Mouse (Mus musculus) monocyte, adult 59 days (primary cell): Measurements from ENCODE around the gene Gm1673. TPM values are rescaled to one million over a fixed set of nuclear protein-coding genes. Genes with fewer than 3 reads are reported as not detected.

ENCODE experiments used
- total RNA-seq, 2 experiments: library from RNA; stranded (reverse); gene quantifications; one replicate each; pipeline ENCODE4 v1.2.4; 2023

The Gm1673 gene
- total RNA-seq = 10 to 100 TPM; 17.8 to 30.2 TPM

DNA sequence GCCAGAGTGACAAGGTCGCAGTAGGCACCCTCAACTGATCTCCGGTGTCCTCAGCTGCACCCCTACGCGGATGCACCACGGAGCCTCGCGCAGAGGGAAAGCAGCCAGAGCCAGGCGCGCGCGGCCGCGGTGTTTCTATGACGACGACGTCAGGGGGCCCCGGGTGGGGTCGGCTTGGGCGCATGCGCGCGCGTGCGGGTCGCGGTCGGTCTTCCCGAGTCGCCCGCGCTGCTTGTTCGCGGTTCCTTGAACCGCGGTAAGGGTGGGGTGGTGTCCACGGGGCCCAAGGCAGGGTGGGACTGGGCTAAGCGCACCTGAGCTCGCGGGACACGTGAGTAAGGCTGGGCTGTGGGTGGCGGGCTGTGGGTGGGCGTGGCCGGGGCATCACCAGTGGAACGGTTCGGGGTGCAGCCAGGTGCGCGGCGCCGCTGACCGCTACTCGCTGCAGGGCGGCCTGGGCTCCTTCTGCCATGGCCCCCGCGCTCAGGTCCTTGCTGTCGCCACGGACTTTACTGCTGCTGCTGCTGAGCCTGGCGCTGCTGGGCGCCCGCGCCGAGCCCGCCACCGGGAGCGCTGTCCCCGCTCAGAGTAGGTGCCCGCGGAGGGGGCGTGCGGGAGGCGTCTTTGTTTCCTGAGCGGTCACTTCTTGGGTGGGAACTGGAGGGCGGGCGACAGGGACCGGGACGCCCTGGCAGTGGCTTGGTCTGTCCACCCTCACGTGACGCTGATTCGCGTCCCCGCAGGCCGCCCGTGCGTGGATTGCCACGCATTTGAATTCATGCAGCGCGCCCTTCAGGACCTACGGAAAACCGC is at the start of gene Gm1673:
TSS of gene Gm1673 (plus strand) at position 125 of the 813 bp plus-strand sequence.

DNA sequence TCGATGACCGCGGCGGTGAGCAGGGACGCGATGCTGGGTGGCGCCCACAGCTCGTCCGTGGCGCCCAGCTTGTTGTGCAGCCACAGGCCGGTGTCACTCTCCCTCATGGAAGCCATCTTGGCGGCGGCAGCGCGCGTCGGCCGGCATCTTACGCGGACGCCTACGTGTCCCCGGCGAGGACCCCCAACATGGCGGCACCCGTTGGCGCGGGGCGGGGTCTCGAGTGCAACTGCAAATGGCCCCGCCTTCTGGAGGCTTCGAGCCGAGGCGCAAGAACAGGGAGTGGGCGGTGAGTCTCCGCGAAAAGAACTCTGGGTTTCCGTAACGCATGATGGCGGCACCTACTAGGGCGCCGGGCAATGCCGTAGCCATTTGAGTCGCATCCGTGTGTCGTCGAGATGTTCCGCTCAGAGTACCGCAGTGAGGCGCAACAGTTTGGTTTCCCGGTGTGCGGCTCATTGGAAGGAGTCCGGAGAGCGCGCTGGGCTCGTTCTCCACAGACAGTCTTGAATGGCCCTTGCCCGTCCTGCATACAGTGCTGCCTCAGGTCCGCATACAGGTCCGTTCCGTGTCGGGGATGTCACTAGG is 47.0 kb upstream of the Gm1673 start, which contains the start of gene Nelfa:
TSS of gene Nelfa (minus strand) at position 294 of the 588 bp plus-strand sequence.

DNA sequence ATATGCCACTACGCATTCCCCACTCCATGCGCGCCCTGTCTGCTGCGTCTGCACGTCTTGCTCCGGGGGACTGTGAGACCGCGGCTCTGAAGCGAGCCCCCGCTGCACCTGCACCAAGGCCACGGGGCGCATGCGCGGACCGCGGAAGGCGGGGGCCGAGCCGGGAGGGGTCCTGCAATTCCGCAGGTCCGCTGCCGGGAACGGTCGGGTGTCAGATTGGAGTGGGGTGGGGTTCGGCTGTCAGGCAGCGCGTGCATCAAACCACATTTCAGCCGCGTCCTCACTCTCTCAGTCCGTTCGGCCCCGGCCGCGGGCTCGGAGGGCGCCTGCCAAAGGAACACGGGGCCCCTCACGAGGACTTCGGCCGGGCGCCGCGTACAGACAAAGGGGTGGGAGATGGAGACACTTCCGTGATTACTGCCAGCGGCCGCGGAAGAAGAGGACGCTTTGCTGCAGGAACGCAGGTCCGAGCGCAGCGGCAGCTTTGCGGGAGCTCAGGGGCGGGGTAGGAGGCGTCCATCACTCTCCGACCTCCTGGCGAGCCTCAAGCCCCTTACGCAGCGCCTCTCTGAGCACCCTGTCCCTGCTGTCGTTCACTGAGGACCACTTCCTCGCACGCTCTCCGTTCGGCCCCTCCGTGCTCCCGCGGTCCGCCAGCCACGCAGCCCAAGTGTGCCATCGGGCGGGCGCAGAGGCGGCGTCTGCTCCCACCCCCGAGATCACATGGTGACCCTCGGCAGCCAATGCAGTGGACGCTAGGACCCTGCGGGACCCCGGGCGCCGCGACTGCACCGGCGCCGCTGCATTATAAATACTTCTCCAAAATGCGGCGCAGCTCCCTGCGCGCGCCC is 12.8 kb downstream of the Gm1673 start, which contains the start of gene Nat8l:
TSS of gene Nat8l (plus strand) at position 142 of the 851 bp plus-strand sequence.

Other genes starting within 250 kb of the Gm1673 start
- 10 to 100 TPM; 45.3 to 61.2 TPM for gene Letm1, start 200.6 kb upstream of the Gm1673 start, total RNA-seq
- gene Nsd2, start 162.7 kb upstream of the Gm1673 start, total RNA-seq = 10 to 100 TPM; 27.1 to 30.3 TPM
- 10 to 100 TPM; 25.1 to 31.8 TPM for gene Nelfa, start 47.0 kb upstream of the Gm1673 start, total RNA-seq
- gene Nat8l, start 12.6 kb downstream of the Gm1673 start, total RNA-seq = 10 to 100 TPM; 32.0 to 32.6 TPM
- gene Poln, start 186.0 kb downstream of the Gm1673 start, total RNA-seq = under 1 TPM in 1 of 2 experiments, not detected in 1; 0.84 TPM
- gene Haus3, start 186.1 kb downstream of the Gm1673 start, total RNA-seq = 10 to 100 TPM in 1 of 2 experiments, 1 to 10 TPM in 1; 9.5 to 10.6 TPM
- gene Mxd4, start 204.3 kb downstream of the Gm1673 start, total RNA-seq = 10 to 100 TPM; 49.7 to 57.5 TPM